Mouse (Mus musculus) urinary bladder, postnatal 4 days (tissue): ENCODE measurements around the gene Acsm2.
"Not testable (repeated sequence)": the region's sequence is repeated elsewhere in the genome, so short reads cannot be mapped to it uniquely, and the experiment has no call there.

Source experiments
- DNase-seq, 2 experiments: peaks; one replicate each; pipeline ENCODE4 v3.0.0; 2021 to 2022; ENCODE audit warnings: low spot score in 2 of 2

Gene Acsm2

GRCm38 (mm10) chr7:119562476-119562875 lies 8.3 kb downstream of the Acsm2 start:
- DNase-seq, result not testable (repeated sequence)

- no peak for DNase-seq
Observed at GRCm38 (mm10) chr7:119594530-119595107, 40.5 kb downstream of the Acsm2 start.

DNA sequence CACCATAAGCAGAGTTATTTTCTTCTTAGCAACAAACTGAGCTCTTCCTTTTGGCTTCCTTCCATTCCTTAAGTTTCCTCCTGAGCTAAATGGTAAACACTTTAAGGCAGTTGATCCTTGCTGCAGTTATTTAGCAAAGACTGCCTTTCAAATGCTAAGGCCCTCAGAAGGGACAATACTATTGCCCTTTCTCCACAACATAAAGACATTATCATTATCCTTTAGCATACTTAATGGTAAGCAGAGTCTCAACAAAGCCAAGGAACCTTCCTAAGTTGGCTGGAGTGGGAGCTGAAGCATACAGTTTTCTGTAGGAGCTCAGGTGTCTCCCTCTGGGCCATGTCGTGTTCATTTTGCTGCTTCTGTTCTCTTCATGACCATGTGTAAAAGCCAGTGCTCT lies 41.2 kb downstream of the Acsm2 start:
- no peak for DNase-seq

DNA sequence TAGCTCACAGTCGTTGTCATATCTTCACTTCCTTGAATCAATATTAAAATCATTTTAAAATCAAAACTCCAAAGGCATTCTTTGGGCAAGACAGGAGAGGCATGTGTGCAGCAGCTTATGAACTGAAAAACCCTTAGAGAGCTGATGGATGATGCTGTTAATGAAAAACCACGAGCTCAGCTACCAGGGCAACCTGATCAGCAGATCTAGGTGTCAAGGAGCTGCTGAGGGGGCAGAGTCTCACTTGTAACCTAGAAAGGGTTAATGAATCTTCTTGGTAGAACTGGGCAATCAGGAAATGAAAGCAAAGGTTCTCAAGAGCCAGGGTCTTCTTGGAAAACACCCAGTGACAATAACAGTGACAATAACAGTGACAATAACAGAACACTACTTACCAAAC lies 42.4 kb downstream of the Acsm2 start:
- no peak for DNase-seq

DNA sequence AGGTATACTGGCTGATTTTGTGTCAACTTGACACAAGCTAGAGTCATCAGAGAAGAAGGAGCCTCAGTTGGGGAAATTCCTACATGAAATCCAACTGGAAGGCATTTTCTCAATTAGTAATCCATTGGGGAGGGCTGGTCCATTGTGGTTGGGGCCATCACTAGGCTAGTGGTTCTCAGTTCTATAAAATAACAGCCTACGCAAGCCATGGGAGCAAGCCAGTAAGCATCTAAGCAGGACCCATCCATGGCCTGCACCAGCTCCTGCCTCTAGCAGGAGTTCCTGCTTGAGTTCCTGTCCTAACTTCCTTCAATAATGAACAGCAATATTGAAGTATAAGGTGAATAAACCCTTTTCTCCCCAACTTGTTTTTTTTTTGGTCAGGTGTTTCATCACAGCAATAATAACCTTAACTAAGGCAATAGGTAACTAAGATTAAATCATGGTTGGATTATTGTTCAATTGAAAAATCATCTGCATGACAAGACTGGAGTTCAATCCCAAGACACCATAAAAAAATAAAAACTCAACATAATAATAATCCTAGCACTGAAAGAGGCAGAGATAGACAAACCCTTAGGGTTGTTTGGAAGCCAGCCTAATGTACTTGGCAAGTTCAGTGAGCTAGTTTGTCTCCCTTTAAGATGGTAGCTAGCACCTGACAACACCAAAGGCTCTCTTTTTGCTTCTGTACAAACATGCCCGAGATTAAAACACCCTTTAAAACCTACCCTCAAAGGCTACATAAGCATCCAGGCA lies 47.2 kb downstream of the Acsm2 start:
- no peak for DNase-seq

GRCm38 (mm10) chr7:119601954-119602317 lies 47.8 kb downstream of the Acsm2 start:
- DNase-seq, result no peak

- no peak for DNase-seq
Observed at GRCm38 (mm10) chr7:119604903-119605483, 50.9 kb downstream of the Acsm2 start.

DNA sequence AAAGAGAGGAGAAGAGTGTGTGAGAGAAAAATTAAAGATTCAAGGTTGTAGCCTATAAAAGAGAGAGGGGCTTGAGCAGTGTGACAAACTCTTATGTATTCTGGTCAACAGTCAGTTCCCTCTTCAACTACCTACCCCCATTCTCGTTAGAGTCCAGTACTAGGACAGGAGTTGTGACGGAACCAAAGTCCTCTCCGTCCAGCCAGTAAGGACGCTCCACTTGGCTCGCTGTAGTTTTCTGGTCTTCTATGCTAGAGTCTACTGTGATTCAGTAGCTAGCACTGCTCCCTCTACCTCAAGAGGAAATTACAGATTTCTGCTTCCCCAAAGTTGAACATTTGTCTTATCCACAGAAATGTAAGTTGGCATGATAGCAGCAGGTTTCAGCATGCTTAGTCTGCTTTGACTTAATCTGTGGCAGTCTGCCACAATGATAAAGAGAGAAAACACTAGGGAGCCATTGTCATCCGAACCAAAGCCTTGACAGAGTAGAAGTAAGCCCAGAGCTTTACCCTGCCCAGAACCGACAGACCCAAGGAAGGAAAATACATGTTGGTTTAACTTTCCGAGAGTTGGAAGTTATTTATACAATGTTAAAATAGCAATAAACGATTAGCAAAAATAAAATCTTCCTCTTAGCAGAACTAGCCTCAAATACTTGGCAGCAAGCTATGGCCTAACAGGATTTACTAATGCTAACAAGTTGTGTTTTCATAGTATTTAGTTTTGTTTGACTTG lies 52.0 kb downstream of the Acsm2 start:
- no peak for DNase-seq

GRCm38 (mm10) chr7:119606664-119607076 lies 52.5 kb downstream of the Acsm2 start, which contains the start of gene Acsm1:
Acsm1 (plus strand) TSS chr7:119607026.
- no peak for DNase-seq

GRCm38 (mm10) chr7:119607796-119608515 lies 53.8 kb downstream of the Acsm2 start:
- DNase-seq, result no peak

- DNase-seq, result no peak
Observed at GRCm38 (mm10) chr7:119616531-119616930, 62.4 kb downstream of the Acsm2 start.

- DNase-seq, result no peak
Observed at GRCm38 (mm10) chr7:119617593-119617992, 63.5 kb downstream of the Acsm2 start.

DNA sequence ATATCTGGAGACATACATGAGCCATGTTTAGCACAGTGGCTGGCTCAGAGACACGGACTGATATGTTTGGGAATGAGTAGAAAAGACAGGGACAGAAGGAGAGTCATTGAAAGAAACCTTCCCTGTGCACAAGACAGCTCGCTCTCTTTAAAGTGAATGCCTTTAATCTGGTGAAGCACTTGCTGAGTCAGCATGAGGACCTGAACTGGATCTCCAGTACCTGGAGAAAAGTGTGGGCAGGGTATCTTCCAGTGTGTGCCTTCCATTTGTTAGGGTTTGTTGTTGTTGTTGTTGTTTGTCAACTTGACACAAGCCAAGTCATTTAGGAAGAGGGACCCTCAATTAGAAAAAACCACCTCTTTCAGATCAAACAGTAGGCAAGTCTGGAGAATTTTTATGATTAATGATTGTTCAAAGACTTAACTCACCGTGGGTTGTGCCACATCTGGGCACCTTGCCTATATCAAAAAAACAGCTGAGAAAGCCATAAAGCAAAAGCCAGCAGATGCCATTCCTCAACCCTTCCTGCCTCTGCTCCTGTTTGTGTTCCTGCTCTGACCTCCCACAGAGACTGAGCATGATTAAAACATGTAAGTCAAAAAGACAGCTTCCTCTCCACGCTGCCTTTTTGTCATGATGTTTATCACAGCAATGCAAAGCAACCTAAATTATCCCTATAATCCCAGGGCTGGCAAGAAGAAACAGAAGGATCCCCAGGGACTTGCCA lies 64.2 kb downstream of the Acsm2 start:
- DNase-seq, result no peak

- DNase-seq, result no peak
Observed at GRCm38 (mm10) chr7:119620157-119620556, 66.0 kb downstream of the Acsm2 start.

- DNase-seq, result no peak
Observed at GRCm38 (mm10) chr7:119638773-119639172, 84.6 kb downstream of the Acsm2 start.

GRCm38 (mm10) chr7:119642307-119642706 lies 88.2 kb downstream of the Acsm2 start:
- no peak for DNase-seq
